Mouse (Mus musculus) mature B cell (primary cell): ENCODE results near the gene Gmds.

ENCODE experiments used
- in situ Hi-C: fragments of 300-500 bp; cut with MboI; formaldehyde crosslinking; loops from 2 replicates; pipeline ENCODE4 v1.14.3; 2019

The Gmds gene

GRCm38 (mm10) chr13:32338513-32339365 lies at the start of gene Gmds:
Gene Gmds, minus strand, starts transcription at chr13:32338740.
- in situ Hi-C loops: no loop called here

GRCm38 (mm10) chr13:32385421-32386092 lies 47.0 kb upstream of the Gmds start:
- in situ Hi-C loops: no loop called here

GRCm38 (mm10) chr13:32382227-32383010 lies 43.9 kb upstream of the Gmds start:
- in situ Hi-C loops: no loop called here

- in situ Hi-C loops: no loop called here
Observed at GRCm38 (mm10) chr13:32378634-32379033, 40.1 kb upstream of the Gmds start.

GRCm38 (mm10) chr13:32372531-32372883 lies 34.0 kb upstream of the Gmds start:
- in situ Hi-C loops: no loop called here

GRCm38 (mm10) chr13:32371874-32372530 lies 33.5 kb upstream of the Gmds start:
- in situ Hi-C loops: no loop called here

- in situ Hi-C loops: no loop called here
Observed at GRCm38 (mm10) chr13:32370751-32371150, 32.2 kb upstream of the Gmds start.

GRCm38 (mm10) chr13:32370135-32370534 lies 31.6 kb upstream of the Gmds start:
- in situ Hi-C loops: no loop called here

- in situ Hi-C loops: no loop called here
Observed at GRCm38 (mm10) chr13:32337735-32338512, 616 bp downstream of the Gmds start.

GRCm38 (mm10) chr13:32318309-32318708 lies 20.2 kb downstream of the Gmds start:
- in situ Hi-C loops: no loop called here

GRCm38 (mm10) chr13:32317354-32317753 lies 21.2 kb downstream of the Gmds start:
- in situ Hi-C loops: no loop called here

- in situ Hi-C loops: no loop called here
Observed at GRCm38 (mm10) chr13:32312663-32313062, 25.9 kb downstream of the Gmds start.

- in situ Hi-C loops: no loop called here
Observed at GRCm38 (mm10) chr13:32311476-32311875, 27.1 kb downstream of the Gmds start.

GRCm38 (mm10) chr13:32298456-32298855 lies 40.1 kb downstream of the Gmds start:
- in situ Hi-C loops: no loop called here

- in situ Hi-C loops: no loop called here
Observed at GRCm38 (mm10) chr13:32297398-32297797, 41.1 kb downstream of the Gmds start.

GRCm38 (mm10) chr13:32294416-32295195 lies 43.9 kb downstream of the Gmds start:
- in situ Hi-C loops: no loop called here

GRCm38 (mm10) chr13:32272937-32273496 lies 65.5 kb downstream of the Gmds start:
- in situ Hi-C loops: no loop called here

GRCm38 (mm10) chr13:32269757-32270156 lies 68.8 kb downstream of the Gmds start:
- in situ Hi-C loops: no loop called here

GRCm38 (mm10) chr13:32269261-32269660 lies 69.3 kb downstream of the Gmds start:
- in situ Hi-C loops: no loop called here

- in situ Hi-C loops: no loop called here
Observed at GRCm38 (mm10) chr13:32268284-32268683, 70.3 kb downstream of the Gmds start.
